Mouse (Mus musculus) kidney, embryonic 15.5 days (tissue): ENCODE measurements at regions not wholly inside any gene's neighbourhood (a gene's known extent, or its start where the extent isn't known, plus 50 kb on each side); places are given as distances from the start of the nearest gene placed in this dataset.

Source experiments
- ATAC-seq: fragments of 200-750 bp; cut with Nextera tagmentation; replicated peaks from 2 replicates; pipeline ENCODE4 v1.8.0; 2017; ENCODE audit warnings: moderate TSS enrichment; ENCODE audit not compliant: low FRiP score
- H3K27ac ChIP-seq: fragments of 300-500 bp; sonication (generic); 2 replicates; pipeline ENCODE4 v1.5.1; 2015; ENCODE audit warnings: mild to moderate bottlenecking, inconsistent platforms
- H3K27me3 ChIP-seq: fragments of 300-500 bp; sonication (generic); 2 replicates; pipeline ENCODE4 v1.6.1; 2015; ENCODE audit warnings: inconsistent platforms
- H3K36me3 ChIP-seq: fragments of 300-500 bp; sonication (generic); 2 replicates; pipeline ENCODE4 v1.6.1; 2015; ENCODE audit warnings: inconsistent platforms
- H3K4me1 ChIP-seq: fragments of 300-500 bp; sonication (generic); 2 replicates; pipeline ENCODE4 v1.6.1; 2015; ENCODE audit warnings: inconsistent platforms
- H3K4me2 ChIP-seq: fragments of 300-500 bp; sonication (generic); 2 replicates; pipeline ENCODE4 v1.6.1; 2015; ENCODE audit warnings: moderate library complexity, mild to moderate bottlenecking, inconsistent platforms
- H3K4me3 ChIP-seq: fragments of 300-500 bp; sonication (generic); replicated peaks from 2 replicates; pipeline ENCODE4 v1.5.1; 2015; ENCODE audit warnings: mild to moderate bottlenecking, inconsistent platforms
- H3K9ac ChIP-seq: fragments of 300-500 bp; sonication (generic); 2 replicates; pipeline ENCODE4 v1.6.1; 2015; ENCODE audit warnings: mild to moderate bottlenecking, inconsistent platforms
- H3K9me3 ChIP-seq: fragments of 300-500 bp; sonication (generic); replicated peaks from 2 replicates; pipeline ENCODE4 v1.6.1; 2016; ENCODE audit warnings: inconsistent platforms
- WGBS: fragments of 180-500 bp; shearing (Covaris S2); methylation state at CpG from one replicate; pipeline ENCODE4 v1.1.7; 2015; ENCODE audit warnings: mixed read lengths; 5-methylcytosine and 5-hydroxymethylcytosine counted together

GRCm38 (mm10) chr2:161215736-161216135 is 106.9 kb upstream of the Chd6 start:
- WGBS, result 77% methylated on average over 8 of the region's 8 CpGs
- no peak overlapping the region for H3K4me3 ChIP-seq
- H3K27me3 ChIP-seq, result no peaks in the 10 kb centered on the region; the same call in 1 of the 2 replicates
- H3K4me2 ChIP-seq, result no peak overlapping the region
- H3K9me3 ChIP-seq, result no peaks in the 10 kb centered on the region
- no peaks in the 10 kb centered on the region for H3K36me3 ChIP-seq
- H3K9ac ChIP-seq, result no peak overlapping the region
- no peak for ATAC-seq
- no peaks in the 10 kb centered on the region for H3K4me1 ChIP-seq
- no peak overlapping the region for H3K27ac ChIP-seq

GRCm38 (mm10) chr2:161214681-161215458 is 106.0 kb upstream of the Chd6 start:
- Histone ChIP-seq H3K4me3 (no peak overlapping the region), H3K4me1 (no peaks in the 10 kb centered on the region), H3K4me2 (peak overlapping the region; percentile 21; the same call in 1 of the 2 replicates), H3K27me3 (no peaks in the 10 kb centered on the region; the same call in 1 of the 2 replicates), H3K36me3 (no peaks in the 10 kb centered on the region), H3K9me3 (no peaks in the 10 kb centered on the region), H3K27ac (no peak overlapping the region), H3K9ac (no peak overlapping the region)
- peak; percentile 75; the same call in 1 of the 2 replicates for ATAC-seq
- 23% methylated on average over 15 of the region's 15 CpGs for WGBS

- whole genome bisulfite sequencing, result 80% methylated on average over 13 of the region's 13 CpGs
- no peak for ATAC-seq
- H3K9ac ChIP-seq, result no peak overlapping the region
These were observed 103.5 kb upstream of the Chd6 start for GRCm38 (mm10) chr2:161212322-161212882.

GRCm38 (mm10) chr2:161196713-161197372 is 88.0 kb upstream of the Chd6 start:
- no peak overlapping the region for H3K4me2 ChIP-seq
- 88% methylated on average over 7 of the region's 7 CpGs for WGBS
- H3K4me3 ChIP-seq, result no peak overlapping the region
- H3K9me3 ChIP-seq, result no peaks in the 10 kb centered on the region
- H3K27me3 ChIP-seq, result no peaks in the 10 kb centered on the region
- no peaks in the 10 kb centered on the region for H3K36me3 ChIP-seq
- no peak overlapping the region for H3K9ac ChIP-seq
- ATAC-seq, result no peak
- no peaks in the 10 kb centered on the region for H3K4me1 ChIP-seq
- no peak overlapping the region for H3K27ac ChIP-seq

More at GRCm38 (mm10) chr2:161212322-161212882, 103.5 kb upstream of the Chd6 start:
- H3K36me3 ChIP-seq, result no peaks in the 10 kb centered on the region
- H3K4me2 ChIP-seq, result no peak overlapping the region
- no peak overlapping the region for H3K27ac ChIP-seq
- H3K4me1 ChIP-seq, result no peaks in the 10 kb centered on the region
- H3K4me3 ChIP-seq, result no peak overlapping the region
- H3K27me3 ChIP-seq, result no peaks in the 10 kb centered on the region; the same call in 1 of the 2 replicates
- no peaks in the 10 kb centered on the region for H3K9me3 ChIP-seq

GRCm38 (mm10) chr2:161187516-161187915 is 78.6 kb upstream of the Chd6 start:
- Histone ChIP-seq H3K36me3 (no peaks in the 10 kb centered on the region), H3K9ac (no peak overlapping the region), H3K4me1 (no peaks in the 10 kb centered on the region), H3K4me3 (no peak overlapping the region), H3K9me3 (no peaks in the 10 kb centered on the region), H3K27ac (no peak overlapping the region), H3K4me2 (no peak overlapping the region), H3K27me3 (no peaks in the 10 kb centered on the region)
- WGBS, result 67% methylated on average over 1 of the region's 1 CpGs
- ATAC-seq, result no peak

- Histone ChIP-seq H3K36me3 (no peaks in the 10 kb centered on the region), H3K4me1 (no peaks in the 10 kb centered on the region), H3K27me3 (no peaks in the 10 kb centered on the region), H3K4me2 (no peak overlapping the region), H3K9ac (no peak overlapping the region), H3K27ac (no peak overlapping the region), H3K9me3 (no peaks in the 10 kb centered on the region), H3K4me3 (no peak overlapping the region)
- no peak for ATAC-seq
These were observed 76.2 kb upstream of the Chd6 start for GRCm38 (mm10) chr2:161185122-161185521.

- peak; percentile 91 for ATAC-seq
- Histone ChIP-seq H3K4me3 (peak overlapping the region; percentile 54), H3K9ac (peak overlapping the region; percentile 37; the same call in 1 of the 2 replicates), H3K27ac (peak overlapping the region; percentile 79), H3K4me1 (0 out of 2 replicates have a peak, but pooled peaks cover 7% of the 10 kb centered on the region), H3K9me3 (no peaks in the 10 kb centered on the region), H3K36me3 (no peaks in the 10 kb centered on the region), H3K27me3 (no peaks in the 10 kb centered on the region), H3K4me2 (peak overlapping the region; percentile 67)
- 4% methylated on average over 20 of the region's 20 CpGs for WGBS
These were observed 68.6 kb upstream of the Chd6 start for GRCm38 (mm10) chr2:161177355-161178021.

- no peaks in the 10 kb centered on the region for H3K27me3 ChIP-seq
- H3K4me1 ChIP-seq, result no peaks in the 10 kb centered on the region
- no peaks in the 10 kb centered on the region for H3K36me3 ChIP-seq
- H3K4me2 ChIP-seq, result no peak overlapping the region
- no peak overlapping the region for H3K27ac ChIP-seq
- H3K4me3 ChIP-seq, result no peak overlapping the region
- no peak for ATAC-seq
- no peaks in the 10 kb centered on the region for H3K9me3 ChIP-seq
- no peak overlapping the region for H3K9ac ChIP-seq
- 39% methylated on average over 3 of the region's 3 CpGs for WGBS
These were observed 57.8 kb upstream of the Chd6 start for GRCm38 (mm10) chr2:161166681-161167080.

GRCm38 (mm10) chr2:161165495-161165894 is 56.6 kb upstream of the Chd6 start:
- no peak for ATAC-seq
- Histone ChIP-seq H3K4me2 (no peak overlapping the region), H3K27me3 (no peaks in the 10 kb centered on the region), H3K36me3 (no peaks in the 10 kb centered on the region), H3K9me3 (no peaks in the 10 kb centered on the region), H3K9ac (no peak overlapping the region), H3K27ac (no peak overlapping the region), H3K4me3 (no peak overlapping the region), H3K4me1 (no peaks in the 10 kb centered on the region)
- 64% methylated on average over 3 of the region's 3 CpGs for WGBS

- WGBS, result 60% methylated on average over 5 of the region's 5 CpGs
- Histone ChIP-seq H3K4me3 (no peak overlapping the region), H3K9ac (no peak overlapping the region), H3K27me3 (no peaks in the 10 kb centered on the region), H3K4me2 (no peak overlapping the region), H3K9me3 (no peaks in the 10 kb centered on the region), H3K4me1 (no peaks in the 10 kb centered on the region), H3K36me3 (no peaks in the 10 kb centered on the region), H3K27ac (no peak overlapping the region)
- no peak for ATAC-seq
These were observed 55.4 kb upstream of the Chd6 start for GRCm38 (mm10) chr2:161164320-161164719.
